Mouse (Mus musculus) heart, embryonic 13.5 days (tissue): Measurements from ENCODE around the gene Twf1. TPM values are rescaled to one million over a fixed set of nuclear protein-coding genes. Genes with fewer than 3 reads are reported as not detected.

Source experiments
- ATAC-seq: fragments of 200-750 bp; cut with Nextera tagmentation; 2 replicates; pipeline ENCODE4 v1.8.0; 2017; ENCODE audit warnings: moderate TSS enrichment; ENCODE audit not compliant: insufficient number of reproducible peaks, low FRiP score, low TSS enrichment; ENCODE audit errors: extremely low read depth
- H3K27ac ChIP-seq: fragments of 300-500 bp; sonication (generic); replicated peaks from 2 replicates; pipeline ENCODE4 v1.5.1; 2015; ENCODE audit warnings: moderate library complexity, mild to moderate bottlenecking, inconsistent platforms
- H3K27me3 ChIP-seq: fragments of 300-500 bp; sonication (generic); replicated peaks from 2 replicates; pipeline ENCODE4 v1.6.1; 2015; ENCODE audit warnings: mild to moderate bottlenecking, inconsistent platforms
- H3K36me3 ChIP-seq: fragments of 300-500 bp; sonication (generic); 2 replicates; pipeline ENCODE4 v1.6.1; 2015; ENCODE audit warnings: mild to moderate bottlenecking, inconsistent platforms
- H3K4me1 ChIP-seq: fragments of 300-500 bp; sonication (generic); 2 replicates; pipeline ENCODE4 v1.6.1; 2015; ENCODE audit warnings: inconsistent platforms
- H3K4me2 ChIP-seq: fragments of 300-500 bp; sonication (generic); 2 replicates; pipeline ENCODE4 v1.6.1; 2015; ENCODE audit warnings: inconsistent platforms, mild to moderate bottlenecking, moderate library complexity
- H3K4me3 ChIP-seq: fragments of 300-500 bp; sonication (generic); 2 replicates; pipeline ENCODE4 v1.5.1; 2015; ENCODE audit warnings: moderate library complexity, mild to moderate bottlenecking, inconsistent platforms
- H3K9ac ChIP-seq: fragments of 300-500 bp; sonication (generic); 2 replicates; pipeline ENCODE4 v1.6.1; 2015; ENCODE audit warnings: inconsistent platforms, mild to moderate bottlenecking, moderate library complexity
- H3K9me3 ChIP-seq: fragments of 300-500 bp; sonication (generic); 2 replicates; pipeline ENCODE4 v1.6.1; 2016; ENCODE audit warnings: inconsistent platforms
- WGBS: fragments of 180-500 bp; shearing (Covaris S2); methylation state at CpG from one replicate; pipeline ENCODE4 v1.1.7; 2015; ENCODE audit warnings: mixed read lengths; 5-methylcytosine and 5-hydroxymethylcytosine counted together
- polyA plus RNA-seq: library from polyadenylated mRNA; unstranded; fragments of >200 nt; fragmentation: Nextera tagmentation; extraction: Ambion mirVana; gene quantifications from 2 replicates; pipeline ENCODE4 v1.2.1, GENCODE M21; 2015

Twf1 gene
- polyA plus RNA-seq, 1 experiment from 2014 or later: 44.3 TPM

DNA sequence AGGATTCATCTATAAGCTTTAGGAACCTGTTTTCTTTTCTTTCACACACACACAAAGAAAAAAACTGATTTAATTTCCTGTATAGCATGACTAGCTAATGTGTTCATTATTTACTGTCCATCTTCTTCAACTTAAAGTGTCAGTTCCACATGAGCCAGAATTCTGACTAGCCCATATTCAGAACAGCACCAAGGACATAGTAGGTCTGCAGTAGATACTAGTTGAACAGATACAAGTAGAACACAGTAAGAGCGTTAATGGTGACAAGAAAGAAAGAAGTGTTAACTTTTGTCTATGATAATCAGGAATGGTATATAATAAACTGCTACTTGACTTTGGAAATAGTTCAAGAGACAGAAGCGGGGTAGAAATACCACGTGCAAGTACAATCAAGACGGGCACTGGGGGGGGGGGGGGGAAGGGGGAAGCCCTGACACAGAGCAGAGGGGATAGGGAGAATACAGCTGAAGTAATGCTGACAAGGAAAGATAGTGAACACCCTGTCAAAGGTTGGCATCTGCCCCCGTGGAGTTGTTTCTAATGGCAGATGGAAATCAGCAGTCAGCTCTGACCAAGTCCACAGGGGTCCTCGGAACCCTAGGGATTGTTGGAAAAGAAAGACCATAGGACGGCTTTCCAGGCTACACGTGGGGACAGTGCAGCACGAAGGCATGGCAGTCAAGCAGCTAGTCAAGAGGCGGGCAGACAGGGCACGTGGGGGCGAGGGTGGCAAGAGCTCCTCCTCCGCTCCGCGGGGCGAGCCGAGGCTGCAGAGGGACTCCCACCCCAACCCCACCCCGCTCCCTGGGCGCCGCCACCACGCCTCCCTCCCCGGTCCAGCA lies 46.9 kb downstream of the Twf1 start:
- WGBS: 8% methylated on average over 22 of the region's 22 CpGs
- no peaks in the 10 kb centered on the region for H3K9me3 ChIP-seq
- peak; percentile 2; the same call in 1 of the 2 replicates for ATAC-seq
- H3K4me2 ChIP-seq: peak overlapping the region; percentile 86
- peak overlapping the region; percentile 88 for H3K9ac ChIP-seq
- H3K36me3 ChIP-seq: peaks cover 6% of the 10 kb centered on the region; the same call in 1 of the 2 replicates
- peaks cover 6% of the 10 kb centered on the region for H3K4me1 ChIP-seq
- no peaks in the 10 kb centered on the region for H3K27me3 ChIP-seq
- H3K4me3 ChIP-seq: peak overlapping the region; percentile 92
- peak overlapping the region; percentile 68; the same call in 1 of the 2 replicates for H3K27ac ChIP-seq

- no peak for ATAC-seq
- Histone ChIP-seq H3K36me3 (peaks cover 9% of the 10 kb centered on the region), H3K4me2 (no peak overlapping the region), H3K27ac (no peak overlapping the region), H3K27me3 (no peaks in the 10 kb centered on the region), H3K9me3 (no peaks in the 10 kb centered on the region), H3K9ac (no peak overlapping the region), H3K4me3 (no peak overlapping the region), H3K4me1 (peaks cover 6% of the 10 kb centered on the region)
- WGBS: 82% methylated on average over 3 of the region's 3 CpGs
Measured at GRCm38 (mm10) chr15:94539296-94539695, 50.4 kb downstream of the Twf1 start.

DNA sequence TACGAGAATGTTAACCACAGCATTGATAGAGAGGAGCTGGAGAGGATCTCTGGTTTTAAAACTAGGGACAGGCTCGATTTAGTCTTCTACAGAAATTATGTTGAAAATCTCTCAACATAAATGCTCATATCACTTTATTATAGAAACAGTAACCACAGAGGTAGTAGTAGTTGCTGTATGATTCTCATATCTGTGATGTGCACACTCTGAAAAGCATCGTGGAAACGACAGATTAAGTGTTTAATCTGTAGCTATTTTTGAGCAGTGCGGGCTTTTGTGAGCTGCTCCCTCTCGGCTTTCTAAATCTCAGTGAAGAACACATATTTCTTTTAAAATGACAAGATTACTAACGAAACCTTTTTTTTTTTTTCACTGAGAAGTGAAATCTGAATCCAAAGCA lies 54.2 kb downstream of the Twf1 start:
- no peaks in the 10 kb centered on the region for H3K9me3 ChIP-seq
- H3K4me2 ChIP-seq: no peak overlapping the region
- no peak overlapping the region for H3K4me3 ChIP-seq
- H3K27me3 ChIP-seq: no peaks in the 10 kb centered on the region
- 76% methylated on average over 7 of the region's 7 CpGs for WGBS
- H3K27ac ChIP-seq: no peak overlapping the region
- H3K4me1 ChIP-seq: no peaks in the 10 kb centered on the region
- ATAC-seq: no peak
- H3K36me3 ChIP-seq: peaks cover 34% of the 10 kb centered on the region
- H3K9ac ChIP-seq: no peak overlapping the region

DNA sequence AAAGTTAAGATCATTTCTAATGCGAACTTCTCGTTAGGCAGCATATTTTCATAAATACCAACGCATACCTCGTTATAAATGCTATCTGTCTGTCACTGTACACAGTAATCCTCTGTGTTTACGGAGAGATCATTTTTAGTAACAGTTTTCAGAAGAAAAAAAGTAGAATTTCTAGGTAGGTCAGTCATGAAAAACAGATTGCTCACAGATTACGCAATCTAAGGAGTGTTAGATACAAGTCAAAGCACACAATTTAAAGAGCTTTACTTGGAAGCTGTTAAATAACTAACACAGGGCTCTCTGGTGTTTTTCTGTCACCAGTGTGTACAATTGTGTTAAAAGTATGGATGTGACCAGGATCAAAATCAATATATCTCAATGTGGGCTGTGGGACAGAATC lies 56.7 kb downstream of the Twf1 start:
- no peaks in the 10 kb centered on the region for H3K27me3 ChIP-seq
- no peak overlapping the region for H3K9ac ChIP-seq
- H3K36me3 ChIP-seq: peaks cover 47% of the 10 kb centered on the region
- no peak overlapping the region for H3K4me2 ChIP-seq
- no peaks in the 10 kb centered on the region for H3K9me3 ChIP-seq
- no peak overlapping the region for H3K4me3 ChIP-seq
- no peak overlapping the region for H3K27ac ChIP-seq
- no peak for ATAC-seq
- 86% methylated on average over 6 of the region's 6 CpGs for WGBS
- no peaks in the 10 kb centered on the region for H3K4me1 ChIP-seq

DNA sequence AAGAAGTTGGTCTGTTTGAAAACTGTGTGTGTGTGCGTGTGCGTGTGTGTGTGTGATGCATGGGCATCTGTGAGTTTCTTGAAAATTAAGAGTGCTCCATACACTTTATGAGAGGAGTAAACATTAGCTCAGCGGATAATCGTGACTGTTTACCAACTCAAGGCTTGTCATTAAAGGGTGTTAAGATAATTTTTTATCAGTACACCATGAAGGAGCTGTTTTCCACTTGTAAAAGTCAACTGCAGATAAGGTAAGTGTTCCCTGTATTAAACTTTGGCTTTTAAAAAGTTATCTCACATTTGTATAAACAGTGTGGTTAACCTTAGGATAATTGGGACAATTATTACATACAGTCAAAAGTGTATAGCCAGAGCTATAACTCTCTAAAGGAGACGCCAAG lies 57.4 kb downstream of the Twf1 start:
- H3K27ac ChIP-seq: no peak overlapping the region
- H3K4me3 ChIP-seq: no peak overlapping the region
- H3K27me3 ChIP-seq: no peaks in the 10 kb centered on the region
- no peaks in the 10 kb centered on the region for H3K4me1 ChIP-seq
- H3K9ac ChIP-seq: no peak overlapping the region
- H3K9me3 ChIP-seq: no peaks in the 10 kb centered on the region
- no peak overlapping the region for H3K4me2 ChIP-seq
- ATAC-seq: no peak
- H3K36me3 ChIP-seq: peaks cover 54% of the 10 kb centered on the region
- 72% methylated on average over 5 of the region's 5 CpGs for WGBS

GRCm38 (mm10) chr15:94530519-94530918 lies 59.2 kb downstream of the Twf1 start:
- ATAC-seq: no peak
- Histone ChIP-seq H3K9me3 (no peaks in the 10 kb centered on the region), H3K9ac (no peak overlapping the region), H3K27me3 (no peaks in the 10 kb centered on the region), H3K4me1 (no peaks in the 10 kb centered on the region), H3K36me3 (peaks cover 68% of the 10 kb centered on the region), H3K4me2 (no peak overlapping the region), H3K4me3 (no peak overlapping the region), H3K27ac (no peak overlapping the region)
- WGBS: 74% methylated on average over 3 of the region's 3 CpGs

Other genes starting within 250 kb of the Twf1 start
- 0.82 and 1.4 TPM in 2 replicates for gene Adamts20, start 124.5 kb downstream of the Twf1 start, polyA plus RNA-seq
- gene Pus7l, start 46.3 kb downstream of the Twf1 start, polyA plus RNA-seq: 4.0 and 4.6 TPM in 2 replicates
- gene Irak4, start 46.2 kb downstream of the Twf1 start, polyA plus RNA-seq: 3.8 and 4.3 TPM in 2 replicates
- 1.2 and 1.3 TPM in 2 replicates for gene Tmem117, start 39.3 kb upstream of the Twf1 start, polyA plus RNA-seq